Mouse (Mus musculus) ES-E14 (cell line): ENCODE results near the gene Msx2. TPM values are rescaled to one million over a fixed set of nuclear protein-coding genes. Genes with fewer than 3 reads are reported as not detected.
A peak's percentile ranks its signal among the peaks of the same experiment; 100 is the strongest.

Source experiments
- DNase-seq: peaks from one replicate; pipeline ENCODE4 v3.0.0-alpha.2; 2013; ENCODE audit warnings: low read depth, low spot score
- H3K27ac ChIP-seq: 2 replicates; pipeline ENCODE4 v1.5.1; 2012; ENCODE audit warnings: low read depth, mild to moderate bottlenecking, low read length, moderate library complexity, mixed read lengths; ENCODE audit not compliant: poor library complexity, insufficient read depth, severe bottlenecking
- H3K36me3 ChIP-seq: 2 replicates; pipeline ENCODE4 v1.6.1; 2012; ENCODE audit warnings: mild to moderate bottlenecking, low read length, moderate library complexity, mixed read lengths; ENCODE audit not compliant: control insufficient read depth, poor library complexity, insufficient read depth, severe bottlenecking
- H3K4me1 ChIP-seq, 2 experiments: fragments of 150-350 bp in 1 of 2; sonication (generic) in 1 of 2; 2 replicates each; pipeline ENCODE4 v1.6.1; 2012; ENCODE audit warnings: low read length in 2 of 2, mild to moderate bottlenecking in 1 of 2, mixed read lengths in 1 of 2; ENCODE audit not compliant: control insufficient read depth in 2 of 2, insufficient read depth in 2 of 2, poor library complexity in 1 of 2
- H3K4me3 ChIP-seq, 2 experiments: fragments of 150-350 bp in 1 of 2; sonication (generic) in 1 of 2; 2 replicates each; pipeline ENCODE4 v1.5.1; 2012; ENCODE audit warnings: low read length in 2 of 2, low read depth in 1 of 2, mild to moderate bottlenecking in 1 of 2, mixed read lengths in 1 of 2; ENCODE audit not compliant: insufficient read depth in 1 of 2, poor library complexity in 1 of 2, severe bottlenecking in 1 of 2
- H3K9ac ChIP-seq: 2 replicates; pipeline ENCODE4 v1.6.1; 2012; ENCODE audit warnings: low read depth, mild to moderate bottlenecking, low read length, mixed read lengths; ENCODE audit not compliant: poor library complexity, insufficient read depth, severe bottlenecking
- H3K9me3 ChIP-seq: fragments of 150-350 bp; sonication (generic); 2 replicates; pipeline ENCODE4 v1.6.1; 2012; ENCODE audit warnings: low read depth, mild to moderate bottlenecking, low read length; ENCODE audit not compliant: control insufficient read depth, insufficient read depth
- CHD2 ChIP-seq: IDR thresholded peaks from 2 replicates; pipeline ENCODE4 v1.6.1; 2014; ENCODE audit warnings: mild to moderate bottlenecking, low read depth, low read length, inconsistent platforms
- HCFC1 ChIP-seq: IDR thresholded peaks from 2 replicates; pipeline ENCODE4 v1.6.1; 2012; ENCODE audit warnings: low read length, inconsistent platforms, borderline replicate concordance; ENCODE audit not compliant: insufficient read depth
- MAFK ChIP-seq: IDR thresholded peaks from 2 replicates; pipeline ENCODE4 v1.6.1; 2014; ENCODE audit warnings: mild to moderate bottlenecking, low read depth, low read length, inconsistent platforms; ENCODE audit not compliant: insufficient read depth
- ZC3H11A ChIP-seq: IDR thresholded peaks from 2 replicates; pipeline ENCODE4 v1.6.1; 2012; ENCODE audit warnings: low read depth, mild to moderate bottlenecking, inconsistent platforms, low read length, borderline replicate concordance
- ZNF384 ChIP-seq: IDR thresholded peaks from 2 replicates; pipeline ENCODE4 v1.6.1; 2012; ENCODE audit warnings: low read depth, low read length, inconsistent platforms
- in situ Hi-C, 2 experiments: fragments of 600-800 bp; cut with MboI; formaldehyde crosslinking; loops; one replicate each; pipeline ENCODE4 v1.15.1; 2025; ENCODE audit warnings: low sequenced_read_pairs in 2 of 2, inconsistent platforms in 1 of 2; ENCODE audit not compliant: unreplicated experiment in 2 of 2
- total RNA-seq: library from RNA; depleted of rRNA; stranded (reverse); fragments of 300-350 nt; gene quantifications from 2 replicates; pipeline ENCODE4 v1.2.3, GENCODE M21; 2012

The Msx2 gene
- total RNA-seq, 1 experiment = 3.7 TPM

DNA sequence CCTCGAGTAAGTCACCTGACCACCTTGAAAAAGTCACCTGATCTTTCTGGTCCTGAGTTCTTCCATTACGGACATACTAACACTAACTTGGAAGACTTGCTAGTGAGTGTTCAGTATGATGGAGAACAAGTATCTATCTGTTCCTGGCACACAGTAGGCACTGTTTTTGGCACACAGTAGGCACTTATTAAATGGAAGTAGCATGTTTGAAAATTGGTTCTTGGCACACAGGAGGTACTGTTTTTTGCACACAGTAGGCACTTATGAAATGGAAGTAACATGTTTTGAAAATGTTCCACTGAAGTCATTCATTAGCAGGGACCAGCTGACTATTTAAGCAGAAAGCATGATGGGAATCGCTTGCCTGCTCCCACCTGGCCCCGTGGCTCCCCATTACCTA is 13.6 kb upstream of the Msx2 start:
- DNase-seq = no peak
- TF ChIP-seq MAFK = no peak
- TF ChIP-seq ZNF384 = no peak
- TF ChIP-seq HCFC1 = no peak
- TF ChIP-seq CHD2 = no peak
- TF ChIP-seq ZC3H11A = no peak
- H3K27ac ChIP-seq = no peak overlapping the region
- in situ Hi-C loops = no loop called here
- H3K9me3 ChIP-seq = no peaks in the 10 kb centered on the region
- H3K9ac ChIP-seq = no peak overlapping the region
- no peak overlapping the region for H3K4me3 ChIP-seq
- no peaks in the 10 kb centered on the region for H3K36me3 ChIP-seq
- no peaks in the 10 kb centered on the region for H3K4me1 ChIP-seq

DNA sequence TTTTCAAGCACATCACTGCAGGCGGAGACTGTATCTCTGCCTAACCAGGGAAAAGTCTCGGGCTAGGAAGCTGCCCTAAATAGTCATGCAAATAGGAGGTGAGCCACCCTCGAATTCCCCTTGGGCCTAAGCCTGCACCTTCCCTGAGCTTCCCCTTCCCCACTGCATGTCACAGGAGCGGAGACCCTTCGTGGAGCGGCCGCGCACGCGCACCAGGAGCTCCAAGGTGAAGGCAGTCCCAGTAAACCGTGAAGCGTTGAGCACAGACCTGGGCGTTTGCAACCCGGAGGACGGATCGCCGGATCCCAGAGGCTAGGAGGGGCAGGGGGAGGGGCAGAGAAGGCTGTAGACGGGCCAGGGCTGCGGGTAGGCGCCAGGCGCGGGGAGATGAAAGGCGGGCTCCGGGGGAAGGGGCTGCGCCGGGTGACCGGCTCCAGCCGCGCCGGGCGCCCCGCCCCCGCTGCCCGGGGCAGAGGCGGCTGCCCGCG is 2.9 kb upstream of the Msx2 start:
- no peak for TF ChIP-seq HCFC1
- TF ChIP-seq MAFK = no peak
- no peak for TF ChIP-seq CHD2
- no peak for TF ChIP-seq ZC3H11A
- TF ChIP-seq ZNF384 = no peak
- Histone ChIP-seq H3K36me3 (no peaks in the 10 kb centered on the region), H3K27ac (no peak overlapping the region), H3K9me3 (no peaks in the 10 kb centered on the region), H3K4me1 (peaks cover 0 to 4% of the 10 kb centered on the region in 2 experiments; a peak in 2 of 4 replicates), H3K4me3 (peak overlapping the region; percentile 61 to 63), H3K9ac (peak overlapping the region; percentile 35)
- in situ Hi-C loops = no loop called here
- DNase-seq = peak; percentile 92

DNA sequence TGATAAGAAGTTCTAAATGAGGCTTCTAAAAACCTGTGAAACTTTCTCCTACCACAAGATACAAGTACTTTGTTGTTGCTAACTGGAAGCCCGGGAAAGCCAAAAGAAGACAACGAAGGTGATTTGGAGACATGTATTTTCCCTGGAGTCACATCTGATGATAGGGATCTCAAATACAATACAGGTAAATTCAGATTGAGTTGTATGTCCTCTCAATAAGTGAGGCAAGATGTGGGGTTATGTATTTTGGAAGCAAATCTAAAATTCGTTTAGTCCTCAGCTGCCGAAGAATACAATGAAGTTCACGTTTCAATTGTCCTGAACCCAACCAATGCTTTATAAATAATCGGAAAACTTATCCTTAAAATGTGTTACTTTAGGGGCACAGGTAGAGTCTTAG is 1.6 kb upstream of the Msx2 start:
- TF ChIP-seq HCFC1 = no peak
- no peak for TF ChIP-seq CHD2
- no peak for TF ChIP-seq ZC3H11A
- no peak for TF ChIP-seq MAFK
- TF ChIP-seq ZNF384 = no peak
- Histone ChIP-seq H3K27ac (no peak overlapping the region), H3K4me1 (peaks cover 0 to 4% of the 10 kb centered on the region in 2 experiments; a peak in 2 of 4 replicates), H3K4me3 (no peak overlapping the region), H3K9ac (no peak overlapping the region), H3K36me3 (no peaks in the 10 kb centered on the region), H3K9me3 (no peaks in the 10 kb centered on the region)
- in situ Hi-C loops = no loop called here
- no peak for DNase-seq

DNA sequence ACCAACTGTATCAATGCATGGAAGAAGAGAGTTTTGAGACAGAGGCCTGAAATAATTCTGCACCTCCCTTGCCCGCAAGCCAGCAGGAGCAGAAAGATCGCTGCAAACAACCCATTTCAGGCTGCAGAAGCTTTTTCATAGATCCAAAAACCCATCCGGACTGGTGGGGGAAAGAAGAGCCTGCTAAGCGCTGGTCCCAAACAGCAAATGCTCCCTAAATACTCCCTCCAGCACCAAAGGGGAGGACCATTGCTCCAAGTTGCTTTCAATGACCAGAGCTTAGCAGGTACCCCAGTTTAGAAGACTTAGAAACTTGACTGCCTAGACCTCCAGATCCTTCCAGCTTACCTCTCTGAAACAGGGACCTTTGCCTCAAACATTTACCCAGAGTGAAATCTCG is 1.1 kb upstream of the Msx2 start:
- H3K9me3 ChIP-seq = no peaks in the 10 kb centered on the region
- H3K27ac ChIP-seq = no peak overlapping the region
- TF ChIP-seq CHD2 = no peak
- no peak for TF ChIP-seq MAFK
- TF ChIP-seq ZC3H11A = no peak
- TF ChIP-seq ZNF384 = no peak
- no peak for TF ChIP-seq HCFC1
- no peak for DNase-seq
- peaks cover 0 to 4% of the 10 kb centered on the region in 2 experiments; a peak in 2 of 4 replicates for H3K4me1 ChIP-seq
- no peak overlapping the region for H3K4me3 ChIP-seq
- H3K9ac ChIP-seq = no peak overlapping the region
- in situ Hi-C loops = no loop called here
- no peaks in the 10 kb centered on the region for H3K36me3 ChIP-seq

DNA sequence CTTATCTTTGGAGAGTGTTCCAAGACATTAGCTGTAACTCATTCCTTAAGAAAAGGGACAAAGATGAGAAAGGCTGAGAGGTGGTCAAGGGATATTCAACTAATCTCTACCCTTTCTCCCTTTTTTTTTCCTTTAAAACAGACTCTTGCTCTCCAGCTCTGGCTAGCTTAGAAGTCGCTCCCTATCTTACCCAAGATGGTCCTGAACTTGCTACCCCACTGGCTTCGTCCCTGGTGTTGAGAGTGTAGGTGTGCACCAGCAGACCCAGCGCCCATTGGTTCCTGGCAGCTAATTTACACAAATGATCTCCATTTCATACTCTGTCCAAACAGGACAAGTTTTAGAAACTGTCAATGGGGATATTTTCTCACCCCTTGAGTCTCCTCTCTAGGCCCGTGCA is 417 bp upstream of the Msx2 start:
- no peak overlapping the region for H3K9ac ChIP-seq
- peaks cover 0 to 4% of the 10 kb centered on the region in 2 experiments; a peak in 2 of 4 replicates for H3K4me1 ChIP-seq
- peak overlapping the region in 1 of 2 experiments; percentile 72; a peak in 1 of 4 replicates for H3K4me3 ChIP-seq
- no peak for DNase-seq
- no peak overlapping the region for H3K27ac ChIP-seq
- no peaks in the 10 kb centered on the region for H3K36me3 ChIP-seq
- TF ChIP-seq ZNF384 (no peak), CHD2 (no peak), HCFC1 (no peak), MAFK (no peak), ZC3H11A (no peak)
- no peaks in the 10 kb centered on the region for H3K9me3 ChIP-seq
- in situ Hi-C loops = no loop called here
